Mouse (Mus musculus) ES-E14 (cell line): ENCODE results near the gene Pram1.

Source experiments
- CHD2 ChIP-seq: IDR thresholded peaks from 2 replicates; pipeline ENCODE4 v1.6.1; 2014; ENCODE audit warnings: mild to moderate bottlenecking, low read depth, low read length, inconsistent platforms
- HCFC1 ChIP-seq: IDR thresholded peaks from 2 replicates; pipeline ENCODE4 v1.6.1; 2012; ENCODE audit warnings: low read length, inconsistent platforms, borderline replicate concordance; ENCODE audit not compliant: insufficient read depth
- MAFK ChIP-seq: IDR thresholded peaks from 2 replicates; pipeline ENCODE4 v1.6.1; 2014; ENCODE audit warnings: mild to moderate bottlenecking, low read depth, low read length, inconsistent platforms; ENCODE audit not compliant: insufficient read depth
- ZC3H11A ChIP-seq: IDR thresholded peaks from 2 replicates; pipeline ENCODE4 v1.6.1; 2012; ENCODE audit warnings: low read depth, mild to moderate bottlenecking, inconsistent platforms, low read length, borderline replicate concordance
- ZNF384 ChIP-seq: IDR thresholded peaks from 2 replicates; pipeline ENCODE4 v1.6.1; 2012; ENCODE audit warnings: low read depth, low read length, inconsistent platforms

GRCm38 (mm10) chr17:33629487-33630125 lies 8.2 kb upstream of the Pram1 start:
- TF ChIP-seq ZC3H11A: no peak
- TF ChIP-seq HCFC1: no peak
- TF ChIP-seq ZNF384: no peak
- TF ChIP-seq CHD2: no peak
- TF ChIP-seq MAFK: no peak
